Mouse (Mus musculus) embryo, embryonic 10.5 days (tissue): ENCODE measurements at regions not wholly inside any gene's neighbourhood (a gene's known extent, or its start where the extent isn't known, plus 50 kb on each side); places are given as distances from the start of the nearest gene placed in this dataset.

Source experiments
- DNase-seq: peaks from one replicate; pipeline ENCODE4 v3.0.0-alpha.2; 2015; ENCODE audit warnings: low spot score

DNA sequence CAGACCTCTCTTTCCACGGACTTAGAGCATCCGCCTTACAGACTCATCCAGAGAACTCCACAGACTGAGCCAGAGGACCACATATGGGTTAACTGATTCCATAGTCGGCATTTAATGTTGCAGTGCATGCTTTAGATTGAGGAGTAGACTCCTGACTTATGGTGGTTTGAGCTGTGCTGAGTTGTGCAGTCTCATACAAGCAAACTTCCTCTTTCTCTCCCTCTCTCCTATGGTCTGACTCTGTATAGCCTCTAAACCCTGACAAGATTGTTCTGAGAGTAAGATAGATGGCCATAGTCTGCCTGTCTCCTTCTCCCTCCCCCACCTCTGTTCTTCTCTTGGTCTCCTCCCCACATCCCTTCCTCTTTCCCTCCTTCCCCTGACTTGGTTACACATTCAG, 616.0 kb downstream of the Ryr2 start:
- no peak for DNase-seq

DNA sequence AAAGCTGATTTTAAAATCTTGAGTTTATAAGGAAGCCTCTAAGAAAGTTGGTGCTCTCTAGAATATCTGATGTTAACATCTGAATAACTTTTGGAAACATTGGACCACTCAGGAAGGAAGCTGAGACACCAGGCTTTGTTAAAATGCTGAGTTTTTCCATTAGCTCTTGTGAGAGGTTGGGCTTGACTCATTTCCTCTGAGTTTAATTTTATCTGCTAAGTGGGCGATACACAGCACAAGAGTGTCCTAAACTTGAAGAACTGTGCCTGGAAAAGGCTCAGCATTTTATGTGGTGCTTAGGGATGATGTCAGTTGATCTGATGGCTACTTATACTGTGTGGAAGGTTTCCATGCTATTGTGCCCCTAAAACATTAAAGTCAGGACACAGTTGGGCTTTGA, 623.6 kb downstream of the Ryr2 start:
- no peak for DNase-seq

DNA sequence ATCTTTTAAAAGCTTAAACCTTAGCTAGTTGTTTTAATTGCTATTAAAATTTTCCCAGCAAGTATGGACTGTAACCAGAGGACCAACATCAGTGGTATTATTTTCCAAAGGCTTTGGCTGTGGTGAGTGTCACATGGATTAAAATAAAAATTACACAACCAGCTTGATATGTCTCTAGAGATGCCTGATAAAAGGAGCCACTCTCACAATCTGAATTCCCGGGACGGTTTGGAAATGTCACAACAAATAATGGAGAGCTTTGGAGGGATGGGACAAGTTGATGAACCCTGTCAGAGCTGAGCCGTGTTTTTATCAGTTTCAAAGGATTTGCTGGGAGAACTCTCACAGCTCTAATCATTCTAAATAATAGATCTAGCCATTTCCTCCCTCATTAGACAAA, 624.0 kb downstream of the Ryr2 start:
- no peak for DNase-seq

DNA sequence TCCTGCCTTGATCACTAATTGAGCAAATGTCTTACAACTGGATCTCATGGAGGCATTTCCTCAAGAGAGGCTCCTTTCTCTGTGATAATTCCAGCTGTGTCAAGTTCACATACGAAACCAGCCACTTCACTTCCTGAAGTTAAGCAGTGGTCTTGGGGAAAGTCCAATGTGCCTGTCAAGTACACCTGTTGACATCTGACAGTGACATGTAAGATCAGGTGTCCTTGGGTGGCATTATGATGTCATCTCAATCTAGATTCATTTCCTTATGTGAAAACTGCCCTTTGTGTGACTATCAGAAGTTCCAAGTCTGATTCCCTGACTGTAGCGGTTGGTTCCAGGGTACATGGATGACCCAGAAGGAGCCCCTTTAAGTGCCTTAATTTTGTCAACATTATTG, 646.5 kb downstream of the Ryr2 start:
- no peak for DNase-seq

DNA sequence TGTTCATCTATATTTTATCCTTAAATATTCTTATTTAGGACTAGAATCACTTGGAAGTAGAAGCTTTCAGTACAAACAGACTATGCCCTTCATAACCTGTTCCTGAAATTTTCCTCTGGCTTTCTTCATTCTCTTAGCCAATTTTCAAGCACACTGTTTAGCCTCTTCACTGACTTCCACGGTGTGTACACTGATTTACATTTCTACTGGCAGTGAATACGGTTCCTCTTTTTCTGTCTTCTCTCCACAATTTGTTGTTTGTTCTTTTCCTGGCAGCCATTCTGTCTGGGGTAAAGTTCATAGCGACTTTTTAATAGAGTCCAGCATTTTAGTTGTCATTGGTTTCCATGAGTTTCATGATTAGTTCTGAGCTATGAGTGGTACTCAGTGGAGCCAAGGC, 651.6 kb downstream of the Ryr2 start:
- no peak for DNase-seq

DNA sequence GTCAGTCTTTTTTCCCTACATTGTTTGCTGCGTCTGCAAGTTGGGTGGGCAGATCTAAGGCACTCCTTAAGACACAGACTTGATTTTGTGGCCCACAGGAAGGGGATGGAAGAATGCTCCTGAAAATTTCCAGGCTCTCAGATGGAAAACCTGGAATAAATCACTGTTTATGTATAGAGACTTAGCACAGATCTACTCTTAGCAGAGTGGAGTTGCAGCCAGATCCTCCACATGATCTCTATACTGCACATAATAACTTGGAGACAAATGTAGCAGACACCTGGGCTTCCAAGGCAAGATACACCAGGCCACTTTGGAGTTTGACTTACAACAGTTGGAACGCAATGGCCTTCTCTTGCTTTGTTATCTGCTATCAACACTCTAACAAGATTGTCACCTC, 654.3 kb downstream of the Ryr2 start:
- DNase-seq = no peak

DNA sequence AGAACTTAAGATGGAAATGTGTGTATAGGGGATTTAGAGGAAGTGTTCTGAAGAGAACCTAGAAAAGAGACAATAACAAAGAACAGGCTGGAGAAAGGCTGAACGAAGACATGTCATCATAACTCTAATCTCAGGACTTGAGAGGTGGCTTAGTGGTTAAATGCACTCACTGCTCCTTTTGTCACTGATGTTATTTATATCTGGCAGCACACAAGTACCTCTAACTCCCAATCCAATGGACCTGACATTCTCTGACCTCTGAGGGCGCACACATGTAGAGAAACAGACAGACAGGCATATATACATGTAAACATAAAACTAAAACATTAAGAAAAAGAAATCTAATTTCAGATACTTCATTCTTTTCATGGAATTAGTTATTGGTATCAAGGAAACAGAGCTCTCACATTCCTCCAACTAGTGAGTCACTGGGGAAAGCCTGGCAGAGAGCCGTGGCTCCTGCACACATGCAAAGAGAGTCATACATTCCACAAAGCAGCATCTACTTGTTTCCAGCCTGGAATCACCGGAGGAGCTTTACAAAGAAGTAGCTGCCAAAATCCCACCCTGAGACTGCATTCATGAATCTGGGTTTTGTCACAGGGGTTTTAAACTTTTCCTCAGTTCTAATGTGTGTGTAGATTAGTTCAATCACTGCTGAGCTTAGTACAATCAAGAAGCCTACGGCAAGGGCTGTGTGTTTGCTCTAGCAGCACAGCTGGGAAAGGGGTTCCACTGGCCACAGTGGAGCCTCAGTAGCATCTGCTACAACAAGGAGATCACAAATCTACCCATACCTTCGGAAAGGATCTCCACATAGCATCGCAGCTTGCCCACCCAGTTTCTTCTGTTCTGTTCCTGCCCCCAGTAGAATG, 674.0 kb downstream of the Ryr2 start:
- DNase-seq = peak; percentile 1

DNA sequence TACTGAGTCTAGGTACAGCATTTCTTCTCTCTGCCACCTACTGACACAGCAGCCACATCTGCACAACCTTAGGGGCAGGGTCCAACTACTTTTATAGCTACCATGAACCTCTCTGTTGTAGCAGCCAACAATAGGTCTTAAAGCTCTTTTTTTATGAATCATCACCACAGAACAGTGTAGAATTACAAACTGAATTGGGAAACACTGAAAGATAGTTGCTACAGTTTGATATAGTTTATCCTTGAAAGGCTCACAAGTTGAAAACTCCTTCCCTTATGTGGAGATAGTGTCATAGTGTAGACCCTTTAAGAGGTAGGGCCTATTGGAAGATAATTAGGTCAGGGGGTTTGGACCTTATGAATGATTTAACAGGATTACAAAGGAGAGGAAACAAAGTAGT, 679.9 kb downstream of the Ryr2 start:
- no peak for DNase-seq

DNA sequence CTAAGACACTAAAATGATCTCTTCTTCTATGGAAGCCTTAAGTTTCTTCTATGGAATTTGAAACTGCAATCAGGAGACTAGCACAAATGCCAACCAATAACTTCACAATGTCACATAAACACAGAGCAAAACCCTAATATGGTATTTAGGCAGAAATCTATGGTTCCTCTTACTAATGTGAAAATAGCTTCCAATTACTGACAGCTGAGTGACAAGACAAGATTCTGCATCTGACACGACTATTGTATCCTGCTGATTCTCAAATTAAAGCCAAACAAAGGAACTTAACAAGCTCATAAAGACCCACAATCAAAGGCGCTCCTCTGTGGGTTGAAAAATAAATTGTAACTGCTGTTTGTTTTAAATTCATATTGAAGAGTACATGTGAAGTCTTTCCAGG, 714.7 kb downstream of the Ryr2 start:
- no peak for DNase-seq

DNA sequence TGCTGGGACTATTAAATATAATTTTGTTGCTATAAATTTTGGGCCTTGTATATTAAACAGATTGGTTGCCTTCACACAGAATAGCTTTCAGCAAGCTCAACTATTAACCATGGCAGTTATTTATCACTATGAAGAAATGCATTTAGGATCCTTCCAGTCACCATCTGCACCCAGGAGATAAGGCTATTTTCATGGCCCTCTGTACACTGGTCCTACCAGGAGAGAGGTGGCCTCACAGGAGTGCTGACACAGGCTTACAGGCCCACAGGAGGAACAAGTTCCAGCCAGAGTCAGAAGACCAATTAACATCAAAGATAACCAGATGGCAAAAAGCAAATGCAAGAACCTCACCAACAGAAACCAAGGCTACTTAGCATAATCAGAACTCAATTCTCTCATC, 731.3 kb downstream of the Ryr2 start:
- DNase-seq = no peak

DNA sequence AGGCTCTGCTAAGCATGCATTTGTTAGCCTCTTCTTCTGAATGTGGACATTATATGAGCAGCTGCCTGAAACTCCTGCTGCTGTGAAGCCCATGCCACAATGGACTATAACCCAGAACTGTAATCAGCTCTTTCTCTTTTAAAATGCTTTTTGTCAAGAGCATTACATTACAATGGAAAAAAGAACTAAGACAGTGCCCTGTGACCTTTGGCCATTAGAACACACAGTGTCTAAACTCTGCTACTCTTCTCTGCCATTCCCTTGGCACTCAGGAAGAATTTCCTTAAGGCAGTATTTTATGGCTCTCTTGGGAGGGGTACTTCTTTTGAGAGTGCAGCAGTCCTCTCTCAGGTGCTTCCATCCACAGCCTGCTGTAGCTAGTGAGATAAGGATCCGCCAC, 737.3 kb downstream of the Ryr2 start:
- DNase-seq = no peak

DNA sequence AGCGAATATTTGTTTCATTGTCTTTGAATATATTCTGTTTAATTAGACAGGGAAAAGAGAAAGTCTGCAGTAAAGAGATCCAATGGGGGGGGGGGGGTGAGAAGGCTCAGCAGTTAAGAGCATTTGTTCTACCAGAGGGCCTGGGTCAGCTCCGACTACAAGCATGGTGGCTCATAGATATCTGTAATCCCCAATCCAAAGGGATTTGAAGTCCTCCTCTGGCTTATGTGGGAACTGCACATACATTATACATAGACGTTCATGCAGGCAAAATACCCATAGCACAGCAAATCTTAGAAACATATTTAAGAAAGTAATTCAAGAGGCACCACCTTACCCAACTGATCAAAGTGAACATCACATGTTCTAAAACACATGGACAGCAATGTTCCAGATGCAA, 743.9 kb downstream of the Ryr2 start:
- no peak for DNase-seq

DNA sequence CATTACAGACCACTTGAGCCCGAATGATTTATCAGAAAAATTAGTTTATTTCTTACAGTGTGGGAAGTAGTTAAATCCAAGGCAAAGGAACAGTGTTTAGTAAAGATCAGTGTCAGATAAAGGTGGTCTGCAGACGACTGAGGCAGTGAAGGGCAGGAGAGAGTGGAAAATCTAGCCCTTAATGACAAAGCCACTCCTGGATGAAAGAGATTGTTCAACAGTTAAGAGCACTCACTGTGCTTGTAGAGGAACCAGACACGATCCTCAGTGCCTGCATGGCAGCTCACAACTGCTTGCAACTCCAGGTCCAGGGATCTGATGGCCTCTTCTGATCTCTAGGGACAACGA, 758.3 kb downstream of the Ryr2 start:
- DNase-seq = no peak

DNA sequence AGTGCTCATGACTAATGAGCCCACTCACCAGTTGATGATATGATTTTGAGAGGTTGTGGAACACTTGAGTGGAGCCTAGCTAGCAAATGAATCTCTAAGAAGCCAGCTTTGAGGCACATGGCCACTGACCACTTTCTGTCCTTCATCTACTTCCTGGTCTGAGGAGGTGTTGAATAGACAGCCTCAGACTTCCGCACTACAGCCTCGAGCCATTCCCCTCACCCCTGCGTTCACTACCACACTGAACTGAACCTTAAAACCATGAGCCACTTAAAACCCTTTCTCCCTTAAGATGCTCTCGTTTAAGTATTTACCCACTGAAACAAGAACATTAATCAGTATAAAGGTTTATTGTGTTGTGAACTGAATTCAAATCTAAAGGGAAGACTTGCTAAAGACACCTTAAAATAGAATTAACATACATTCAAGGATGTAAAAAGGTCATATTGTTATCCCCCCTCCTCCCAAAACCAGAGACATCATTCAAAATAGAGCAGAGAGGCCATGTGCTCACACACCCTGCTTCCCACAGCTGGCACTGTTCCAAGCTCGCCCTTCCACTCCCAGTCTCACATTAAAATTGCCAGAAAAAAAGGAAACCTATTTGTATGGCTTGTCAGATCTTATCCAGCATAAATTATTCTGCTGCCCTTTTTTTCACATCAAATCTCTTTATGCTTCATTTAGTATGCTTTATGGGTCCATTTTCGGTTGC, 758.8 kb downstream of the Ryr2 start:
- no peak for DNase-seq

DNA sequence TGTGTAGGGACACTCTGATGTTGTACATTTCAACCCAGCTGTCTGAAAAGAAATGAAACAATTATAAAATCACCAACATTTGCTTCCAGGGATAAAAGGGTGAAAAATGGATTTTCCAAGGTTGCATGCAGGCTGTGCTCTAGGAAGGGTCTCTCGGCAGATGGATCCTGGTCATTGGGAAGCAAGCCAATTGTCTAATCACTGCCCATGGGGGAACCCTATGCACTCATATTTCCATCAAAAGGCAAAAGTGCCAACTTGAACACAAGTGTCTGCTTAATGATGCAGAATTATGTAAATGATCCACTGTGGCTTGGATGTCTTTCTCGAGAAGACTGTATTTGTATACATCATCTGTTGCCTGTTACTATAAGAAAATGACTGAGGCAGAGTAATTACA, 762.2 kb downstream of the Ryr2 start:
- no peak for DNase-seq

DNA sequence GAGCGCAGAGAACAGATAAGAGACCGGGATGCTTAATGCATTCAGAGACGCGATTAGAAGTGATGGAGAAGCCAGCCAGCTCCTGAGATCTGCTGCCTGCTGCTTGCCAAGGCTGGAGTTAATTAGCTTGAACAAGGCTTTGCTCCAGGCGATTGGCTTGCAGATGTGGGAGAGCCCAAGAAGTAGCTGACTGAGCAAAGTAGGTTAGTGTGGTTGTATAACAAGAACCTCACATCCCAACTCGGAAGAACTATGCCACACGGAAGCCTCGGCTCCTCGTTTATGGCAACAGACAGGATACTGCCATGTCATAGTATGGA, 768.5 kb downstream of the Ryr2 start:
- peak; percentile 6 for DNase-seq

DNA sequence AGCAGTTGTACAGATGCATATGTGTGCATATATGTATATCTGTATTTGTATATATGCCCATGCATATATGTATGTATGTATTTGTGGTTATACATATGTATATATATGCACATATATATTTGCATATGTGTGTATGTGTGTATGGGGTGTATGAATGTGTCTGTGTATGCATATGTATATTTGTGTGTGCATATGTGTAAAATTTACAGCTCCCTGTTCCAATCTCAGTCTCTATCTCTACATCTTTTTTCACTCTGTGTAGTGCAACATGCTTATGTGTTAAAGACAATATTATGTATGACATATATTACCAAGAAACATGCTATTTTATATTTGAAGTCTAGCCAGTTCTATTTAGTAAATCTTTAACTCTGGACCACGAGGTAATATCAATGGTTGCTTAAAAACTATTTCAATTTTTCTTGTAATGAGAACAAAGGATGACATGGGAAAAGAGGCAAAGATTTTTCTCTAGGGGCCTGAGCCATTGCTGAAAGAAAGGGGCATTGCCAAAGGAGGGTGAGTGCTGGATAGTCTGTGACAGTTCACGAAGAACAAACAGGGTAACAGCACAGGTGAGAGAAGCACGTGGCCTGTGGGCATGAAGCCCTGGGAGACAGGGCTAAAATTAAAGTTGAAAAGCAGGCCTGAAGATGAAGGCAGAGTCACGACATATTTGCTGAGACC, 769.0 kb downstream of the Ryr2 start:
- DNase-seq = no peak

DNA sequence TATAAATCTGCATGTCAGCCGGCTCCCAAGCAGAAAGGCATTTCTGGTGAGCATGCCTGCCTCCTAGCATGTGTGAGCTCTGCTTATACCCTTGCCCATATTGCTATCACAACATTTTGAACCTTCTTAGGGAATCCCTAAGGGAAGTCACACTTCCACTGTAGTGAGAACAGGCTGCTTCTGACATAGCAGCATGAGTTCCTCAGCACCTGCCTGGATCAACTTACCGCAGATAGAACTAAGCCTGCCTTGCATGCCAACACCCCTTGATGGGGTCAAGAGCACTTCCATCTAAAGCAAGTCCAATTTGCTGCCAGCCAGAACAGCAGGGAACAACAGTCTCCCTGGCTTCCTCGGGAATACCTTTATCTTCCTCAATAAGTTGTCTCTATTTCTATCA, 769.8 kb downstream of the Ryr2 start:
- DNase-seq = no peak

DNA sequence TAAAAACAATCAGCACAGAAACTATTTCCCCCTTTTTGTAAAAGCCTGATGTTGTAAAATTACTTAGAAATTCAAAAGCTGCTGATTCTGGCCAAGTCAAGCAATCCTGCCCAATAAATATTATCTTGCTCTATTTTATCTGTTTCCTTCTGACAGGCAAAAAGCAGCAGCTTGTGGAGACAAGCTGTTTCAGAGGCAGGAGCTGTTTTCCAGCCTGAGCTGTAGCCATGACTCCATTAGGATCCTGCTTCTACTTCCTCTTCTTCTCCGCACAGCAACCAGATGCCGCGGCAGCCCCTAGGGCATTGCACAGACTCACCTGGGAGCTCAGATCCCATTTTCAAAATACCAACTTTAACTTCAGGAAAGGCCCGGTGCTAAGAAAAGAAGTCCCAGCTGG, 774.8 kb downstream of the Ryr2 start:
- no peak for DNase-seq

DNA sequence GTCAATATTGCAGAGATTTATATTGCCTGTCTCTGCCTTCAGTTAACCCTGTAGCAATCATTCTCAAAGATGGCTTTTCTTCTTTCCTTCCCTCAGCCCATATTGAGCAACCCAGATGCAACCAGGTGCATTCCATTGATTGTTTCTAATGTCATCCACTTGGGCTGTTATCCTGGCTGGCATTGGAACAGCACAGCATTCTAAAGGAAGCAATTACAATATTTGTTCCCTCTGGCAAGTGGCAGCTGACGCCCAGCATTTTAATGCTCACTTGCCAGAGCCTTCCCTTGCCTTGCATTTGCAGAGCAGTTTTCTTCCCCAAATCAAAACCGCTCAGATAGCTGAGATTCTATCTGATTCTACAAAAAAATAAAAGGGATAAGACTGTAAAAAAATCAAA, 798.0 kb downstream of the Ryr2 start:
- no peak for DNase-seq

DNA sequence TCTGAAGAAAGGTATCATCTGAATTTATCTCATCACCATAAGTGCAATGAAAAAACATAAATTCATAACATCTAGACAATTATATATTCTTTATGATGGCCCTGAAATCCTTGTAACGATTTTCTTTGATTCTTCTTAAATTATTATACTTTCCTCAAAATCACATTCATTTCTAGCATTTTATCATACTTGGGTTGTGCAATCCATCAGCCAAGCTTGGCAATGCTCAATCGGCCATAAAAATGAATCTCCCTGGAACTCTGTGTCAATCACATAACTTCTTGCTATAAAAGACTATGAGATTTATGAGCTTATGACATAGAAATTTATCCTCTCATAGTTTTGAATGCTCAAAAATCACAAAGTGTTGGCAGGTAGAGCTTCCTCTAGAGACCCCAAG, 811.3 kb downstream of the Ryr2 start:
- DNase-seq = no peak

DNA sequence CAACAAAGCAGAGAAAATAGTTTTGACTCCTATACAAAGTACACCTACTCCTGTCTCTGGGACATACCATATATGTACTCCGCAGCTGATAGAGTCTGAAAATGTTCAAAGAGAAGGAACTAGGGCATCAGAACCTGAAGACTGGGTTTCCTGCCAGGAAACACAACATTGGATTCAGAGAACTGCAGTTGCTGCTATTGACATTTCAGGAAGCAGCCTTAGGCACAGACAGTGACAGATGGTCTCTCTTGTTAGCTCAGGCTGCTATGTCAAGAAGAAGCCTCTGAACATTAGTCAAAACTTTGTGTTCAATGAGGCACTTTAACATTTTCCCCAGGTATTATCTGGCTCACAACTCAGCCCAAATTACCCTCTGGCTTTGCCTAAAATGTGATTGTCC, 812.1 kb downstream of the Ryr2 start:
- DNase-seq = no peak

DNA sequence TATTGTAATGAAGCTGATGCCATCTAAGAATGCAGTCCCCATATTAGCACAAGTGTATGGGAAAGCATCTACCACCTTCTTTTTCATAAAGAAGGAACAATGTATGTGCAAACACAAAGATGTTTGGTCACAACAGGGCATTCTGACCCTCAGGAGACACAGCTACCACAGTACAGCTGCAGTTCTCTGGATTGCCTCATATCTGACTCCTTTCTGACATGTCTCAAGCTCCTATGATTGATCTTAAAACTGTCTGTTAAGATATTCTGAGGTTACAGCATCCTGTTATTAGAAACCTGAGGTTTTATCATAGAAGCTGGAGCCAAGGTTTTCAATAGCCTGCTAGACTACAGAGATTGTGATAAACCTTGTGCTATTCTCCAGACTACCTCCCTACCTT, 813.0 kb downstream of the Ryr2 start:
- no peak for DNase-seq

DNA sequence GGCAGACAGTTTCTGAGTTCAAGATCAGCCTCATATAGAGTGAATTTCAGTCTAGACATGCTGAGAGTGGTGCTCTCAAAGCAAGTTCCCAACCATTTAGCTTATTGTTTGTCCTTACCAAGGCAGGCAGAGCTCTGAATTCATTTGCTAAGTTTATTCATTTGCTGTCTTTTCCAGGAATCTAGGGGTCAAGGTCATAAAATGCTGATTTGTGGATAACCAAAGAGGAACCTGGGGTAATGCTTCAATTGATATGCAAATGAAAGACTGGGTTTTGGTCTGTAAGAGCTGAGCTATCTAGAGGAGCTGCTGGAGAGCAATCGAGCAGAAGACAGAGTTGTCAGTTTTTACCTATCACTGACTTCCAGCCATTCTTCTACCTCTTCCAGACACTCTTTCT, 832.8 kb downstream of the Ryr2 start:
- DNase-seq = peak; percentile 10
